Mouse (Mus musculus) heart, postnatal 0 days (tissue): ENCODE results near the gene Specc1l.

ENCODE experiments used
- CTCF ChIP-seq: IDR thresholded peaks from 2 replicates; pipeline ENCODE4 v1.5.1; 2016; ENCODE audit warnings: antibody characterized with exemption, control low read depth, low read depth
- EP300 ChIP-seq: IDR thresholded peaks from 2 replicates; pipeline ENCODE4 v1.6.1; 2016; ENCODE audit warnings: antibody characterized with exemption, low read depth

- peak; percentile 71 for TF ChIP-seq CTCF
- TF ChIP-seq EP300, result no peak
Observed at GRCm38 (mm10) chr10:75277501-75277900, 65.6 kb downstream of the Specc1l start.
